Mouse (Mus musculus): Measurements from ENCODE around the gene C130026I21Rik. TPM values are rescaled to one million over a fixed set of nuclear protein-coding genes. Genes with fewer than 3 reads are reported as not detected.

The C130026I21Rik gene
- polyA plus RNA-seq, 1 experiment from 2014 or later: not detected

DNA sequence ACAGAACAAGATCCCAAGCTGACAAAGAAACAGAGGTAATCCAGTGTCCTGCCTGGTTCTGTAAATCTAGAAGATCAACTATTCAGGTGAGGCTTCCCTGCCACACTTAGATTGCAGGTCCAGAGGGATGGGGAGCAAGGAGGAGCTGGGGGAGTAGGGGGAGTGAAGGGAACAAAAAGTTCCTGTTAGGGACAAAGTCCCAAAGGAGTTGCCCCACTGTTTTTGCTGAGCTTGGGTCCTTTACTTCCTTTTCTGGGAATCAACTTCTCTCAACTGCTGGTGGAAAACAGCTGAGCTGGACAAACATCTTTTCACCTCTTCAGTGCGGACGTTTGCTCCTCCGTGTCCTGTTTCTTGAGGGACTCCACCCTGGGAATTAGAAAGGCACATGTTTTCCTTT, 324.4 kb downstream of the C130026I21Rik start:
- H3K27me3 ChIP-seq: no peaks in the 10 kb centered on the region
- 71% methylated on average over 3 of the region's 3 CpGs for WGBS
- no peaks in the 10 kb centered on the region for H3K9me3 ChIP-seq (replicated peaks)
- H3K9ac ChIP-seq: no peak overlapping the region
- no peaks in the 10 kb centered on the region for H3K36me3 ChIP-seq
- H3K27ac ChIP-seq: no peak overlapping the region
- H3K4me1 ChIP-seq: no peaks in the 10 kb centered on the region
- no peak overlapping the region for H3K4me2 ChIP-seq
- ATAC-seq (replicated peaks; ENCODE audit: low FRiP score): no peak
- H3K4me3 ChIP-seq (replicated peaks): no peak overlapping the region

- no peak overlapping the region for H3K27ac ChIP-seq
- WGBS: 90% methylated on average over 4 of the region's 4 CpGs
- ATAC-seq (replicated peaks; ENCODE audit: low FRiP score): no peak
- H3K9me3 ChIP-seq (replicated peaks): no peaks in the 10 kb centered on the region
- H3K4me1 ChIP-seq: no peaks in the 10 kb centered on the region
- H3K4me2 ChIP-seq: no peak overlapping the region
- H3K9ac ChIP-seq: no peak overlapping the region
- no peaks in the 10 kb centered on the region for H3K36me3 ChIP-seq
- H3K4me3 ChIP-seq (replicated peaks): no peak overlapping the region
- H3K27me3 ChIP-seq: no peaks in the 10 kb centered on the region
Observed at GRCm38 (mm10) chr1:84943549-84943948, 326.8 kb downstream of the C130026I21Rik start.

Small RNA genes lying within 50 kb of the gene (microRNA-seq; reads per million reads assigned to microRNA genes)
- gene Gm27907: not detected

Other genes starting within 250 kb of the C130026I21Rik start
- not detected in 2 replicates for gene Gm10553, start 170.4 kb downstream of the C130026I21Rik start, polyA plus RNA-seq (2015; fragmentation: Nextera tagmentation; extraction: Ambion mirVana)
- gene A530032D15Rik, start 160.7 kb downstream of the C130026I21Rik start, polyA plus RNA-seq (2015; fragmentation: Nextera tagmentation; extraction: Ambion mirVana): not detected in 2 replicates